Mouse (Mus musculus) retina, adult 2 months (tissue): ENCODE results near the gene Hmx1.

Experiments used
- DNase-seq: peaks from one replicate; pipeline ENCODE4 v3.0.0-alpha.2; 2012; ENCODE audit warnings: low read depth, low spot score

Gene Hmx1

GRCm38 (mm10) chr5:35388491-35389111, at the start of gene Hmx1:
TSS of gene Hmx1 (plus strand) at chr5:35389108.
- peak; percentile 40 for DNase-seq

- DNase-seq = no peak
Observed at GRCm38 (mm10) chr5:35345084-35345483, 43.8 kb upstream of the Hmx1 start.

GRCm38 (mm10) chr5:35348794-35349193, 40.1 kb upstream of the Hmx1 start:
- DNase-seq = peak; percentile 44

GRCm38 (mm10) chr5:35357544-35358440, 31.1 kb upstream of the Hmx1 start:
- DNase-seq = no peak

GRCm38 (mm10) chr5:35361570-35362284, 27.2 kb upstream of the Hmx1 start:
- peak; percentile 84 for DNase-seq

GRCm38 (mm10) chr5:35366241-35367032, 22.5 kb upstream of the Hmx1 start:
- no peak for DNase-seq

- DNase-seq = no peak
Observed at GRCm38 (mm10) chr5:35368916-35369315, 20.0 kb upstream of the Hmx1 start.

GRCm38 (mm10) chr5:35379066-35379465, 9.8 kb upstream of the Hmx1 start:
- no peak for DNase-seq

GRCm38 (mm10) chr5:35379815-35380214, 9.1 kb upstream of the Hmx1 start:
- DNase-seq = no peak

- no peak for DNase-seq
Observed at GRCm38 (mm10) chr5:35387834-35388490, 946 bp upstream of the Hmx1 start.

- DNase-seq = no peak
Observed at GRCm38 (mm10) chr5:35389441-35389840, 533 bp downstream of the Hmx1 start.

GRCm38 (mm10) chr5:35389915-35390314, 1.0 kb downstream of the Hmx1 start:
- DNase-seq = no peak

- no peak for DNase-seq
Observed at GRCm38 (mm10) chr5:35390848-35391655, 2.1 kb downstream of the Hmx1 start.

- no peak for DNase-seq
Observed at GRCm38 (mm10) chr5:35391656-35392333, 2.9 kb downstream of the Hmx1 start.

GRCm38 (mm10) chr5:35392334-35392695, 3.4 kb downstream of the Hmx1 start:
- DNase-seq = no peak

- DNase-seq = no peak
Observed at GRCm38 (mm10) chr5:35395566-35396440, 6.9 kb downstream of the Hmx1 start.

- DNase-seq = no peak
Observed at GRCm38 (mm10) chr5:35396976-35397641, 8.2 kb downstream of the Hmx1 start.
